Mouse (Mus musculus) liver, postnatal 0 days (tissue): ENCODE data around the gene Tnf. TPM values are rescaled to one million over a fixed set of nuclear protein-coding genes. Genes with fewer than 3 reads are reported as not detected.
A peak's percentile ranks its signal among the peaks of the same experiment; 100 is the strongest.

Source experiments
- ATAC-seq: fragments of 200-750 bp; cut with Nextera tagmentation; 2 replicates; pipeline ENCODE4 v1.8.0; 2017; ENCODE audit warnings: mild to moderate bottlenecking, moderate library complexity
- DNase-seq: peaks from one replicate; pipeline ENCODE4 v3.0.0-alpha.2; 2016
- H3K27ac ChIP-seq: fragments of 300-500 bp; sonication (generic); 2 replicates; pipeline ENCODE4 v1.5.1; 2014; ENCODE audit warnings: antibody characterized with exemption, moderate library complexity, mild to moderate bottlenecking, low read depth
- H3K27me3 ChIP-seq: fragments of 300-500 bp; sonication (generic); 2 replicates; pipeline ENCODE4 v1.6.1; 2014; ENCODE audit warnings: low read length, control low read depth, mixed read lengths; ENCODE audit not compliant: insufficient read depth
- H3K36me3 ChIP-seq: fragments of 300-500 bp; sonication (generic); replicated peaks from 2 replicates; pipeline ENCODE4 v1.6.1; 2014; ENCODE audit warnings: mild to moderate bottlenecking, control low read depth, low read length, moderate library complexity, mixed read lengths; ENCODE audit not compliant: insufficient read depth
- H3K4me1 ChIP-seq: fragments of 300-500 bp; sonication (generic); 2 replicates; pipeline ENCODE4 v1.6.1; 2014; ENCODE audit warnings: antibody characterized with exemption, mild to moderate bottlenecking, control low read depth; ENCODE audit not compliant: insufficient read depth
- H3K4me2 ChIP-seq: fragments of 300-500 bp; sonication (generic); 2 replicates; pipeline ENCODE4 v1.6.1; 2014; ENCODE audit warnings: low read depth, mild to moderate bottlenecking, low read length, moderate library complexity, mixed read lengths
- H3K4me3 ChIP-seq: fragments of 300-500 bp; sonication (generic); 2 replicates; pipeline ENCODE4 v1.5.1; 2014; ENCODE audit warnings: low read depth, low read length
- H3K9ac ChIP-seq: fragments of 300-500 bp; sonication (generic); replicated peaks from 2 replicates; pipeline ENCODE4 v1.6.1; 2014; ENCODE audit warnings: mild to moderate bottlenecking, moderate library complexity
- H3K9me3 ChIP-seq: fragments of 300-500 bp; sonication (generic); 2 replicates; pipeline ENCODE4 v1.6.1; 2016; ENCODE audit warnings: mild to moderate bottlenecking, control low read depth, low read length, mixed read lengths
- CTCF ChIP-seq: sonication (generic); IDR thresholded peaks from 2 replicates; pipeline ENCODE4 v1.5.1; 2016; ENCODE audit warnings: antibody characterized with exemption, low read depth
- EP300 ChIP-seq: IDR thresholded peaks from 2 replicates; pipeline ENCODE4 v1.6.1; 2016; ENCODE audit warnings: antibody characterized with exemption, low read depth, mild to moderate bottlenecking
- WGBS: fragments of 180-500 bp; shearing (Covaris S2); extraction: QIAGEN DNeasy Blood & Tissue Kit; methylation state at CpG from one replicate; pipeline ENCODE4 v1.1.7; 2014; ENCODE audit not compliant: insufficient replicate concordance; 5-methylcytosine and 5-hydroxymethylcytosine counted together
- polyA plus RNA-seq: library from polyadenylated mRNA; unstranded; fragments of >200 nt; fragmentation: Nextera tagmentation; extraction: Ambion mirVana; gene quantifications from 2 replicates; pipeline ENCODE4 v1.2.1, GENCODE M21; 2015

Tnf gene
- polyA plus RNA-seq, 1 experiment from 2014 or later, result 0.59 TPM

- DNase-seq (no peak), ATAC-seq (no peak)
- peaks cover 31% of the 10 kb centered on the region for H3K4me1 ChIP-seq
- 0 out of 2 replicates have a peak overlapping the region, but pooled peaks have one; percentile 4 for H3K4me2 ChIP-seq
- no peak overlapping the region for H3K27ac ChIP-seq
- peaks cover 77% of the 10 kb centered on the region for H3K36me3 ChIP-seq
- 65% methylated on average over 15 of the region's 15 CpGs for WGBS
- no peaks in the 10 kb centered on the region for H3K27me3 ChIP-seq
- H3K4me3 ChIP-seq, result no peak overlapping the region
- H3K9me3 ChIP-seq, result no peaks in the 10 kb centered on the region
- peak; percentile 67 for TF ChIP-seq CTCF
- TF ChIP-seq EP300, result no peak
- H3K9ac ChIP-seq, result no peak overlapping the region
These were observed 44.2 kb upstream of the Tnf start for GRCm38 (mm10) chr17:35245731-35246623.

- Histone ChIP-seq H3K27ac (no peak overlapping the region), H3K9ac (0 out of 2 replicates have a peak overlapping the region, but pooled peaks have one; percentile 11), H3K9me3 (no peaks in the 10 kb centered on the region), H3K27me3 (no peaks in the 10 kb centered on the region), H3K4me3 (peak overlapping the region; percentile 90; the same call in 1 of the 2 replicates), H3K36me3 (peaks cover 67% of the 10 kb centered on the region), H3K4me2 (peak overlapping the region; percentile 89; the same call in 1 of the 2 replicates), H3K4me1 (peaks cover 41% of the 10 kb centered on the region)
- ATAC-seq (no peak), DNase-seq (no peak)
- 67% methylated on average over 2 of the region's 2 CpGs for WGBS
- no peak for TF ChIP-seq CTCF
- TF ChIP-seq EP300, result no peak
These were observed 43.2 kb upstream of the Tnf start for GRCm38 (mm10) chr17:35244999-35245398.

- no peaks in the 10 kb centered on the region for H3K9me3 ChIP-seq
- H3K36me3 ChIP-seq, result peaks cover 48% of the 10 kb centered on the region
- H3K27ac ChIP-seq, result peak overlapping the region; percentile 100
- peak overlapping the region; percentile 97 for H3K9ac ChIP-seq
- H3K4me3 ChIP-seq, result peak overlapping the region; percentile 90
- WGBS, result 13% methylated on average over 16 of the region's 16 CpGs
- ATAC-seq (no peak), DNase-seq (peak; percentile 51)
- TF ChIP-seq EP300 (no peak), CTCF (peak; percentile 23; the same call in 1 of the 2 replicates)
- no peaks in the 10 kb centered on the region for H3K27me3 ChIP-seq
- peaks cover 42% of the 10 kb centered on the region for H3K4me1 ChIP-seq
- peak overlapping the region; percentile 89 for H3K4me2 ChIP-seq
These were observed 41.3 kb upstream of the Tnf start for GRCm38 (mm10) chr17:35243086-35243485.

- Histone ChIP-seq H3K4me2 (peak overlapping the region; percentile 89), H3K27ac (peak overlapping the region; percentile 100), H3K27me3 (no peaks in the 10 kb centered on the region), H3K36me3 (peaks cover 40% of the 10 kb centered on the region), H3K4me3 (peak overlapping the region; percentile 90), H3K4me1 (peaks cover 42% of the 10 kb centered on the region), H3K9ac (peak overlapping the region; percentile 97), H3K9me3 (no peaks in the 10 kb centered on the region)
- TF ChIP-seq CTCF (peak; percentile 53), EP300 (no peak)
- under 1% methylated on average over 55 of the region's 55 CpGs for WGBS
- ATAC-seq, result peak; percentile 52
- peak; percentile 68 for DNase-seq
These were observed 40.5 kb upstream of the Tnf start for GRCm38 (mm10) chr17:35242015-35242941.

GRCm38 (mm10) chr17:35241305-35242014 is 39.7 kb upstream of the Tnf start, which contains the start of gene Ddx39b:
Gene Ddx39b (plus strand): TSS chr17:35241746.
- H3K9me3 ChIP-seq, result no peaks in the 10 kb centered on the region
- 1% methylated on average over 64 of the region's 69 CpGs for WGBS
- peak within 1 kb of the TSS; percentile 90 for H3K4me3 ChIP-seq
- peak within 1 kb of the TSS; percentile 97 for H3K9ac ChIP-seq
- TF ChIP-seq EP300 (peak; percentile 86), CTCF (peak; percentile 26; the same call in 1 of the 2 replicates)
- H3K27me3 ChIP-seq, result no peaks in the 10 kb centered on the region
- H3K4me1 ChIP-seq, result peaks cover 42% of the 10 kb centered on the region
- H3K27ac ChIP-seq, result peak within 1 kb of the TSS; percentile 100
- DNase-seq, result peak; percentile 95
- ATAC-seq, result peak; percentile 88
- H3K4me2 ChIP-seq, result peak within 1 kb of the TSS; percentile 89
- H3K36me3 ChIP-seq, result peaks cover 32% of the 10 kb centered on the region
